Mouse (Mus musculus) G1E (cell line): ENCODE measurements around the gene Gm26992. TPM values are rescaled to one million over a fixed set of nuclear protein-coding genes. Genes with fewer than 3 reads are reported as not detected.

Experiments used
- ATAC-seq: 2 replicates; pipeline ENCODE4 v1.8.0; 2016; ENCODE audit warnings: mild to moderate bottlenecking; ENCODE audit not compliant: insufficient number of reproducible peaks, poor library complexity, low FRiP score, severe bottlenecking; ENCODE audit errors: extremely low read depth
- DNase-seq: peaks from one replicate; pipeline ENCODE4 v3.0.0; 2012; ENCODE audit warnings: low spot score
- H3K27me3 ChIP-seq: 2 replicates; pipeline ENCODE4 v1.6.1; 2012; ENCODE audit warnings: mild to moderate bottlenecking, low read length, inconsistent platforms; ENCODE audit not compliant: insufficient read depth
- H3K36me3 ChIP-seq: replicated peaks from 2 replicates; pipeline ENCODE3; 2012; ENCODE audit warnings: mild to moderate bottlenecking, inconsistent platforms
- H3K4me1 ChIP-seq: 2 replicates; pipeline ENCODE4 v1.6.1; 2012; ENCODE audit warnings: low read depth, low read length, inconsistent platforms, mixed read lengths; ENCODE audit not compliant: insufficient read depth
- H3K4me3 ChIP-seq: 2 replicates; pipeline ENCODE4 v1.5.1; 2012; ENCODE audit warnings: low read depth, mild to moderate bottlenecking, inconsistent platforms, low read length, moderate library complexity, mixed read lengths
- H3K9me3 ChIP-seq: replicated peaks from 2 replicates; pipeline ENCODE4 v1.6.1; 2012; ENCODE audit warnings: inconsistent platforms
- CTCF ChIP-seq: IDR thresholded peaks from 2 replicates; pipeline ENCODE4 v1.5.1; 2012; ENCODE audit warnings: low read depth, low read length, inconsistent platforms, mixed read lengths
- GATA1 ChIP-seq: IDR thresholded peaks from 2 replicates; pipeline ENCODE4 v1.6.1; 2012; ENCODE audit warnings: borderline replicate concordance, low read length, inconsistent platforms, mixed read lengths
- GATA2 ChIP-seq: IDR thresholded peaks from 2 replicates; pipeline ENCODE4 v1.6.1; 2012; ENCODE audit warnings: low read depth, low read length, inconsistent platforms, borderline replicate concordance
- POLR2AphosphoS5 ChIP-seq: IDR thresholded peaks from 2 replicates; pipeline ENCODE4 v1.6.1; 2012; ENCODE audit warnings: low read depth, low read length, inconsistent platforms; ENCODE audit not compliant: insufficient replicate concordance
- TAL1 ChIP-seq: conservative IDR thresholded peaks from 2 replicates; pipeline ENCODE4 v1.6.1; 2012; ENCODE audit warnings: low read depth, low read length, inconsistent platforms, mixed read lengths
- polyA plus RNA-seq: library from polyadenylated mRNA; stranded (reverse); fragments of >175 nt; gene quantifications from 2 replicates; pipeline ENCODE4 v1.2.3, GENCODE M21; 2012
- total RNA-seq, 2 experiments: library from RNA; stranded (forward) in 1 of 2; stranded (reverse) in 1 of 2; fragments of 200-1000 nt in 1 of 2; fragments of >200 nt in 1 of 2; fragmentation: Nextera tagmentation in 1 of 2; gene quantifications; 2 replicates each; pipeline ENCODE4 v1.2.3; 2014 to 2017

The Gm26992 gene
- total and polyA plus RNA-seq, 3 experiments: 22.7 TPM; not detected in 2

GRCm38 (mm10) chrX:103452815-103453214, 31.0 kb downstream of the Gm26992 start:
- TF ChIP-seq POLR2AphosphoS5: no peak
- TF ChIP-seq GATA2: no peak
- TF ChIP-seq GATA1: no peak
- no peak for TF ChIP-seq TAL1
- no peak for TF ChIP-seq CTCF

GRCm38 (mm10) chrX:103460056-103460455, 38.2 kb downstream of the Gm26992 start:
- Histone ChIP-seq H3K9me3 (no peaks in the 10 kb centered on the region), H3K27me3 (no peaks in the 10 kb centered on the region), H3K4me1 (peaks cover 8% of the 10 kb centered on the region), H3K4me3 (no peak overlapping the region), H3K36me3 (peaks cover 40% of the 10 kb centered on the region)
- TF ChIP-seq CTCF (no peak), GATA1 (no peak), POLR2AphosphoS5 (no peak), TAL1 (no peak), GATA2 (no peak)
- ATAC-seq (no peak), DNase-seq (no peak)

More at GRCm38 (mm10) chrX:103452815-103453214, 31.0 kb downstream of the Gm26992 start:
- Histone ChIP-seq H3K4me3 (no peak overlapping the region), H3K4me1 (peaks cover 17% of the 10 kb centered on the region), H3K9me3 (no peaks in the 10 kb centered on the region), H3K36me3 (peaks cover 23% of the 10 kb centered on the region), H3K27me3 (no peaks in the 10 kb centered on the region)
- ATAC-seq: no peak
- DNase-seq: no peak

DNA sequence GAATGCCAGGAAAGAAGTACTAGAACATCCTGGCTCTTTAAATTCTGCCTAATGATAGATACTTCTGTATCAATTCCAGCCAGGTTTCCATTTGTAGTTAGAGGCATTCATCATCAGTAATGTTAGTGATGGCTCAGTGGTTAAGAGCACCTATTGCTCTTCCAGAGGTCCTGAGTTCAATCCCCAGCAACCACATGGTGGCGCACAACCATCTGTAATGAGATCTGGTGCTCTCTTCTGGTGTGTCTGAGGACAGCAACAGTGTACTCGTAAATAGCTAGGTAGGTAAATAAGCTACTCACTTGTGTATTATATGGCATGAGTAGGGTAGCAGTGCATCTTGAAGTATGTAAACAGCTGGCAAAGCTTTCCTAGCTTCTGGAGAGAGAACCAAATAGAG, 47.2 kb downstream of the Gm26992 start:
- Histone ChIP-seq H3K4me3 (no peak overlapping the region), H3K27me3 (no peaks in the 10 kb centered on the region), H3K36me3 (peaks cover 57% of the 10 kb centered on the region), H3K4me1 (peaks cover 2% of the 10 kb centered on the region; the same call in 1 of the 2 replicates), H3K9me3 (no peaks in the 10 kb centered on the region)
- TF ChIP-seq POLR2AphosphoS5 (no peak), CTCF (no peak), TAL1 (no peak), GATA2 (no peak), GATA1 (no peak)
- ATAC-seq: no peak
- no peak for DNase-seq

DNA sequence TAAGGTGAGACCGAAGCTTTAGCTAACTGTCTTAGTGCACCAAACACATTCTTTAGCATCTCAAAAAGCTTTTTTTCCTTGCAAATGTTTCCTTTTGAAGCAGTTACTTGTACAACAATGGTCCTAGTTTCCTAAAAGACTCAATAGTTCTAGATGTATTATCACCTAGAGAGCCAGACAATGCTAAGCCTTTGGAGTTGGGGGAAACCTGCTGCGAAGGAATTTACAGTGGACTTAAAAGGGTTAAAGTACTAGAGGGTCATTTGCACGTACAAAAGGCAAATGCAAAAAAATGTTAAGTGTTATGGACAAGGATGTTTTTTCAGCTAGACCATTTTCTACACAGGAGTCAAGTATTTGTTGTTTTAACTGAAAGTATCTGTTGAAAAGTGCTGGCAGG, 50.5 kb downstream of the Gm26992 start:
- ATAC-seq (no peak), DNase-seq (no peak)
- Histone ChIP-seq H3K4me1 (no peaks in the 10 kb centered on the region), H3K9me3 (no peaks in the 10 kb centered on the region), H3K27me3 (no peaks in the 10 kb centered on the region), H3K36me3 (peaks cover 65% of the 10 kb centered on the region), H3K4me3 (no peak overlapping the region)
- TF ChIP-seq GATA2 (no peak), TAL1 (no peak), GATA1 (no peak), CTCF (no peak)

- DNase-seq: no peak
Observed at GRCm38 (mm10) chrX:103477507-103477906, 55.7 kb downstream of the Gm26992 start.

GRCm38 (mm10) chrX:103481243-103482096, 59.7 kb downstream of the Gm26992 start:
- Histone ChIP-seq H3K27me3 (no peaks in the 10 kb centered on the region), H3K9me3 (peaks cover 15% of the 10 kb centered on the region), H3K36me3 (peaks cover 54% of the 10 kb centered on the region), H3K4me1 (no peaks in the 10 kb centered on the region), H3K4me3 (no peak overlapping the region; the same call in 1 of the 2 replicates)
- no peak for TF ChIP-seq GATA1
- TF ChIP-seq POLR2AphosphoS5: no peak
- no peak for TF ChIP-seq TAL1
- no peak for TF ChIP-seq GATA2
- no peak for TF ChIP-seq CTCF
- ATAC-seq (no peak), DNase-seq (no peak)

More at GRCm38 (mm10) chrX:103477507-103477906, 55.7 kb downstream of the Gm26992 start:
- H3K4me3 ChIP-seq: no peak overlapping the region
- H3K9me3 ChIP-seq: peaks cover 15% of the 10 kb centered on the region
- H3K27me3 ChIP-seq: no peaks in the 10 kb centered on the region
- no peak for TF ChIP-seq TAL1
- no peak for TF ChIP-seq CTCF
- TF ChIP-seq POLR2AphosphoS5: no peak
- H3K36me3 ChIP-seq: peaks cover 58% of the 10 kb centered on the region
- no peak for ATAC-seq
- H3K4me1 ChIP-seq: no peaks in the 10 kb centered on the region
